Mouse (Mus musculus) cerebellum, adult 2 months (tissue): Measurements from ENCODE around the gene Hivep2. TPM values are rescaled to one million over a fixed set of nuclear protein-coding genes. Genes with fewer than 3 reads are reported as not detected.

Experiments used
- DNase-seq, 2 experiments: peaks; one replicate each; pipeline ENCODE4 v3.0.0; 2021
- H3K27ac ChIP-seq: fragments of 200-500 bp; 2 replicates; pipeline ENCODE4 v1.5.1; 2012; ENCODE audit warnings: low read length, control low read depth, inconsistent platforms; ENCODE audit not compliant: insufficient read depth
- H3K27me3 ChIP-seq: fragments of 200-500 bp; 2 replicates; pipeline ENCODE4 v1.6.1; 2012; ENCODE audit warnings: inconsistent platforms, mild to moderate bottlenecking, low read length, moderate library complexity; ENCODE audit not compliant: control insufficient read depth, insufficient read depth
- H3K4me1 ChIP-seq: fragments of 200-500 bp; 2 replicates; pipeline ENCODE4 v1.6.1; 2011; ENCODE audit warnings: low read length; ENCODE audit not compliant: control insufficient read depth, insufficient read depth
- H3K4me3 ChIP-seq: fragments of 200-500 bp; replicated peaks from 2 replicates; pipeline ENCODE3; 2011; ENCODE audit warnings: mild to moderate bottlenecking, low read depth, low read length, control low read depth; ENCODE audit not compliant: insufficient read depth
- CTCF ChIP-seq: fragments of 200-500 bp; IDR thresholded peaks from 2 replicates; pipeline ENCODE4 v1.5.1; 2011; ENCODE audit warnings: low read depth, mild to moderate bottlenecking, control low read depth, low read length, moderate library complexity, borderline replicate concordance; ENCODE audit not compliant: insufficient read depth
- POLR2A ChIP-seq: fragments of 200-500 bp; IDR thresholded peaks from 2 replicates; pipeline ENCODE4 v1.6.1; 2011; ENCODE audit warnings: low read length, control low read depth, borderline replicate concordance; ENCODE audit not compliant: insufficient read depth
- WGBS: fragments of 180-500 bp; shearing (Covaris S2); methylation state at CpG from one replicate; pipeline ENCODE4 v1.1.7; 2018; 5-methylcytosine and 5-hydroxymethylcytosine counted together
- polyA plus RNA-seq: library from polyadenylated mRNA; depleted of rRNA; stranded (reverse); fragments of >200 nt; gene quantifications from 2 replicates; pipeline ENCODE4 v1.2.3, GENCODE M21; 2012

Gene Hivep2
- polyA plus RNA-seq, 1 experiment, result 55.2 TPM

DNA sequence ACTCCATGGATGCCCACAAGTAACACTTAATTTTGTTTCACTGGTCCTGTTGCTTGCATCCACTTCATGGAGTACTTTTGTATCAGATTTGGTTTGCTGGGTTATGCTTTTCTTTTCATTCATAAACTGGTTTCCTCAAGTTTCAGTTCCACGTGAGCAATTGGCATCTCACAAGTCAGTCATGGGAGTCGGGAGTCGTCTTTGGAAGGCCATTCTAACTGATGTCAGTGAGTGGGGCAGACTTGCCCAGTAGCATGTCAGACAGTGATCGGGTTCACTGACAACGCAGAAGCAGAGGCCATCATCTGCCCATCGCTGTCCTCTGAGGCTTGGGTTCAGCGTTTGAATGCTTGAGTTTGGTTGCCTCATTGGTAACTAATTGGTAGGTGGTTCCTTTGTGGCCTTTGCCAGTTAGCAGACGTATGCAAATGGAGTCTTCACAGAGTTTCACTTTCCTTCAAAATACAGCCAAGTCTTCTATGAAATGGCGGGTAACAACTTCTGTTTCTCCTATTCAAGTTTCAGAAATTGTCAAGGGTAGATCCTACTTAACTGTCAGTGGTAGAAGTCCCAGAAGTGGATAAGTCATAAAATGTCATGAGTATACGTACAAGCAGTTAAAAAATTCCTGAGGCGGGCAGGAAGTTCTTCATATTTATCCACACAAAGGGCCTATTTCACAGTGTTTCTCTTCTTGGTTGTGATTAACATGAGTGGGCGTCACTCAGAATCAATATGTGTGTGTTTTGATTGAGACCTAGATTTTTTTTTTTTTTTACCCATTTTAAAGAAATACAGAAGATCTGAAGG, 76.9 kb downstream of the Hivep2 start:
- no peak for DNase-seq
- no peak for TF ChIP-seq POLR2A
- TF ChIP-seq CTCF, result no peak
- Histone ChIP-seq H3K27me3 (no peaks in the 10 kb centered on the region), H3K4me3 (no peak overlapping the region), H3K27ac (no peak overlapping the region), H3K4me1 (peaks cover 33% of the 10 kb centered on the region)
- 85% methylated on average over 12 of the region's 12 CpGs for WGBS

- Histone ChIP-seq H3K4me3 (no peak overlapping the region), H3K27ac (no peak overlapping the region), H3K4me1 (peaks cover 37% of the 10 kb centered on the region), H3K27me3 (no peaks in the 10 kb centered on the region)
- TF ChIP-seq CTCF (no peak), POLR2A (no peak)
- WGBS, result 94% methylated on average over 4 of the region's 4 CpGs
- DNase-seq, result no peak
Observed at GRCm38 (mm10) chr10:14043349-14043710, 77.5 kb downstream of the Hivep2 start.

- Histone ChIP-seq H3K27ac (no peak overlapping the region), H3K4me3 (no peak overlapping the region), H3K27me3 (no peaks in the 10 kb centered on the region), H3K4me1 (peaks cover 45% of the 10 kb centered on the region)
- TF ChIP-seq CTCF (no peak), POLR2A (no peak)
- DNase-seq, result no peak
- 66% methylated on average over 14 of the region's 14 CpGs for WGBS
Observed at GRCm38 (mm10) chr10:14044046-14044782, 78.3 kb downstream of the Hivep2 start.

DNA sequence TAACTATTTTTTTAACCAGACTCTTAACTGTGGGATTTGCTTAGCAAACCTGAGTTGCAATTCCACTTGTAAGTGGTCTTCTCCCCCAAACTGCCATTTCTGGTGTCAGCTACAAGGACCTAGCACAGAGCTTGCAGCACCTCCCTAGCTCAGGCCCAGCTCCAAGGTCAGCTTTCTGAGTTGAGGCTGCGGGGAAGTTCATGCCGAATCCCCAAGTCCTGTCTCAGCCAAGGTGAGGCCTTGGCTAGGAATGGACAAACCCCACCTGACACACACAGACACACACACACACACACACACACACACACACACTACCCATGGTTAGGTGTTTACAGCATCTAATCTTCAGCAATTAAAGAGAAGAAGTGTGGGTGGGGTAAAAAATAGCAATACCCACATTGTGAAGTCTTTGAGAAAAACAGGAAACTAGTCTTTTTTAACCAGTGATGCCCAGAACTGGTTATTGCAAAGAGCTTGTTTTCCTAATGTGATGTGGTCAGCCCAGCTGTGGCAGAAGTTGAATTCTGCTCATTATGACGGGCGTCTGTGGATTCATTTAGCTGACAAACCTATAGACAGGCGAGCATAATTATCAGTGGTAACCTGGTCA, 79.0 kb downstream of the Hivep2 start:
- TF ChIP-seq CTCF (no peak), POLR2A (no peak)
- Histone ChIP-seq H3K4me3 (no peak overlapping the region), H3K27me3 (no peaks in the 10 kb centered on the region), H3K4me1 (peaks cover 49% of the 10 kb centered on the region), H3K27ac (no peak overlapping the region)
- WGBS, result 68% methylated on average over 5 of the region's 5 CpGs
- peak in 1 of 2 experiments; percentile 11 for DNase-seq

- Histone ChIP-seq H3K4me1 (peaks cover 46% of the 10 kb centered on the region), H3K4me3 (no peak overlapping the region), H3K27me3 (no peaks in the 10 kb centered on the region), H3K27ac (no peak overlapping the region)
- peak in 1 of 2 experiments; percentile 19 for DNase-seq
- TF ChIP-seq POLR2A (no peak), CTCF (no peak)
- WGBS, result 40% methylated on average over 4 of the region's 4 CpGs
Observed at GRCm38 (mm10) chr10:14045745-14046144, 79.9 kb downstream of the Hivep2 start.

DNA sequence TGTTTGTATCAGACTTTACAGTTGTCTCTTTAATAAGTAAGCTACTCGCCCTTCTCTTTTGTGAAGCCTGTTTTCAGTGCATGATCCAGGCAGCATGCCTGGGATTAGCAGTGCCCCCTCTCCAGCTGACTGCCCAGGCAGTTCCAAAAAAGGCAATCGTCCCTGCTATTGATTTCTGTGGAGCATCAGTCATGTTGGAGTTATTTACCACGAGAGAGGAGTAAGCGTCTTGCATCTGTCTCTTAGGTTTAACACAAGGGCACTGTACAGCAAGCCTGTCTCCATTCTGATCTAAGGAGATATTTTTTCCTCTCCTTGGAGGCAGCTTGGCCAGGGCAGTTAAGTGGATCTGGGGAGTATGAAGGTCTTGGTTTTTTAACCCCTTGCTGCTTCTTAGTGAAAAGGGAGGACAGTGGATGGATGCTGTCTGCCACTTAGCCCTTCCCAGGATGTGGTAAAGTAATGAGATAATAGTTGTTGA, 80.3 kb downstream of the Hivep2 start:
- Histone ChIP-seq H3K27me3 (no peaks in the 10 kb centered on the region), H3K27ac (peak overlapping the region; percentile 39; the same call in 1 of the 2 replicates), H3K4me3 (no peak overlapping the region), H3K4me1 (peaks cover 42% of the 10 kb centered on the region)
- TF ChIP-seq CTCF (no peak), POLR2A (no peak)
- DNase-seq, result peak in 1 of 2 experiments; percentile 14
- WGBS, result 25% methylated on average over 4 of the region's 4 CpGs

- no peak overlapping the region; the same call in 1 of the 2 replicates for H3K27ac ChIP-seq
- no peak overlapping the region for H3K4me3 ChIP-seq
- H3K27me3 ChIP-seq, result no peaks in the 10 kb centered on the region
- peaks cover 40% of the 10 kb centered on the region for H3K4me1 ChIP-seq
- 76% methylated on average over 2 of the region's 2 CpGs for WGBS
- TF ChIP-seq POLR2A (no peak), CTCF (peak; percentile 48; the same call in 1 of the 2 replicates)
- DNase-seq, result peak in 1 of 2 experiments; percentile 39
Observed at GRCm38 (mm10) chr10:14046935-14047334, 81.1 kb downstream of the Hivep2 start.
